Mouse (Mus musculus): ENCODE results near the gene Cyp4x1.

Cyp4x1 gene

GRCm38 (mm10) chr4:115090592-115090991 lies 43.5 kb downstream of the Cyp4x1 start:
- CTCF ChIA-PET = interaction anchor here (0.6 kb wide), 1 partner anchor 662 kb away, joined by 4 read pairs; no protein-coding TSS in a partner anchor

- CTCF ChIA-PET = no interaction called here
These were observed 45.3 kb downstream of the Cyp4x1 start, which contains the start of gene Pdzk1ip1 for GRCm38 (mm10) chr4:115088611-115089338. TSS of gene Pdzk1ip1 (plus strand) at chr4:115088708.

- CTCF ChIA-PET = no interaction called here
These were observed 47.2 kb downstream of the Cyp4x1 start for GRCm38 (mm10) chr4:115086763-115087415.

- CTCF ChIA-PET = interaction anchor here (1.1 kb wide), 1 partner anchor 12 kb away, joined by 3 read pairs; no protein-coding TSS in a partner anchor
These were observed 47.8 kb downstream of the Cyp4x1 start for GRCm38 (mm10) chr4:115086257-115086656.

GRCm38 (mm10) chr4:115085522-115086095 lies 48.5 kb downstream of the Cyp4x1 start:
- CTCF ChIA-PET = interaction anchor here (0.6 to 1.1 kb wide), 2 partner anchors 9 to 12 kb away, joined by 3 read pairs; no protein-coding TSS in a partner anchor

GRCm38 (mm10) chr4:115083031-115083430 lies 51.0 kb downstream of the Cyp4x1 start:
- CTCF ChIA-PET = no interaction called here

GRCm38 (mm10) chr4:115079821-115080349 lies 54.2 kb downstream of the Cyp4x1 start:
- CTCF ChIA-PET = no interaction called here

- CTCF ChIA-PET = no interaction called here
These were observed 54.9 kb downstream of the Cyp4x1 start for GRCm38 (mm10) chr4:115078892-115079820.

- CTCF ChIA-PET = interaction anchor here (0.6 kb wide), 1 partner anchor 1321 kb away, joined by 3 read pairs; no protein-coding TSS in a partner anchor
These were observed 58.7 kb downstream of the Cyp4x1 start for GRCm38 (mm10) chr4:115075204-115075915.

- CTCF ChIA-PET = interaction anchor here (0.6 kb wide), 1 partner anchor 1320 kb away, joined by 3 read pairs; no protein-coding TSS in a partner anchor
These were observed 59.3 kb downstream of the Cyp4x1 start for GRCm38 (mm10) chr4:115074789-115075188.

GRCm38 (mm10) chr4:115071668-115072067 lies 62.4 kb downstream of the Cyp4x1 start:
- CTCF ChIA-PET = interaction anchor here (0.6 kb wide), 1 partner anchor 636 kb away, joined by 3 read pairs; no protein-coding TSS in a partner anchor

GRCm38 (mm10) chr4:115063518-115064239 lies 70.4 kb downstream of the Cyp4x1 start:
- CTCF ChIA-PET = no interaction called here

- CTCF ChIA-PET = no interaction called here
These were observed 71.1 kb downstream of the Cyp4x1 start for GRCm38 (mm10) chr4:115062875-115063517.

- CTCF ChIA-PET = no interaction called here
These were observed 71.6 kb downstream of the Cyp4x1 start for GRCm38 (mm10) chr4:115062540-115062874.

GRCm38 (mm10) chr4:115060753-115061152 lies 73.3 kb downstream of the Cyp4x1 start:
- CTCF ChIA-PET = no interaction called here

GRCm38 (mm10) chr4:115059871-115060270 lies 74.2 kb downstream of the Cyp4x1 start:
- CTCF ChIA-PET = interaction anchor here (0.6 kb wide), 2 partner anchors 42 to 333 kb away, joined by 3 to 6 read pairs; no protein-coding TSS in a partner anchor

GRCm38 (mm10) chr4:115058871-115059590 lies 75.0 kb downstream of the Cyp4x1 start:
- CTCF ChIA-PET = interaction anchor here (0.6 kb wide), 1 partner anchor 334 kb away, joined by 3 read pairs; no protein-coding TSS in a partner anchor

GRCm38 (mm10) chr4:115058317-115058761 lies 75.7 kb downstream of the Cyp4x1 start:
- CTCF ChIA-PET = no interaction called here

All from spleen, embryonic (tissue).